Comparison of ENCODE assay signal across 8 mouse cellular contexts in genomic region chr6:48444310-48445180, GRCm38 (mm10). TPM values are rescaled to one million over a fixed set of nuclear protein-coding genes. Genes with fewer than 3 reads are reported as not detected.
DNase-seq lines count a peak whose midpoint lies in the region; ATAC-seq and TF ChIP-seq lines count a peak whose summit lies in the region.

No protein-coding gene starts in this region.

- peaks cover 21% of the 10 kb centered on the region for H3K36me3 ChIP-seq in intestine, embryonic 14.5 days (ENCODE audit: control insufficient read depth, insufficient read depth, low read length)
- peaks cover 8% of the 10 kb centered on the region; the same call in 1 of the 2 replicates for H3K36me3 ChIP-seq in liver, adult 2 months (ENCODE audit: control insufficient read depth, insufficient read depth, low read length)

- 0 out of 2 replicates have a peak, but pooled peaks have one; percentile 14 for TF ChIP-seq POLR2A in liver, adult 2 months (IDR thresholded peaks at IDR 0.05; ENCODE audit: extremely low read depth, insufficient read depth, low read length)

- H3K27ac ChIP-seq in intestine, embryonic 14.5 days (ENCODE audit: low read depth): peak overlapping the region; percentile 93
- peak overlapping the region; percentile 92 for H3K27ac ChIP-seq in liver, adult 2 months (replicated peaks; ENCODE audit: insufficient read depth, low read depth, low read length)

- no peak for TF ChIP-seq CTCF in liver, adult 2 months (IDR thresholded peaks at IDR 0.05; ENCODE audit: low read depth, low read length)

- peak; percentile 64 for DNase-seq in right cerebral cortex, adult 18-20 months
- DNase-seq in right cerebral cortex, postnatal 25 days: no peak
- peak; percentile 53 to 75 for DNase-seq in cerebellum, postnatal 36 days
- DNase-seq in gastrocnemius, postnatal 10 days: peak; percentile 80
- peak; percentile 89 for DNase-seq in intestine, embryonic 14.5 days (ENCODE audit: low spot score)
- peak; percentile 85 for DNase-seq in liver, adult 2 months (ENCODE audit: extremely low read depth, low read depth, low spot score)
- DNase-seq in neural tube, embryonic 10.5 days (ENCODE audit: extremely low spot score, low spot score): peak; percentile 94
- DNase-seq in thymus, postnatal 14 days: peak; percentile 83

- no peaks in the 10 kb centered on the region for H3K9me3 ChIP-seq in intestine, embryonic 14.5 days (ENCODE audit: control insufficient read depth, low read length)

- H3K79me2 ChIP-seq in liver, adult 2 months (ENCODE audit: control insufficient read depth, insufficient read depth, low read length): 0 out of 2 replicates have a peak, but pooled peaks cover 2% of the 10 kb centered on the region

- H3K9ac ChIP-seq in intestine, embryonic 14.5 days (ENCODE audit: low read length): peak overlapping the region; percentile 83
- H3K9ac ChIP-seq in liver, adult 2 months (ENCODE audit: low read depth, low read length): peak overlapping the region; percentile 94

- peaks cover 16% of the 10 kb centered on the region; the same call in 1 of the 2 replicates for H3K4me1 ChIP-seq in intestine, embryonic 14.5 days (replicated peaks; ENCODE audit: control insufficient read depth, insufficient read depth, low read length)
- peaks cover 4% of the 10 kb centered on the region for H3K4me1 ChIP-seq in liver, adult 2 months (ENCODE audit: control insufficient read depth, insufficient read depth, low read length)

- WGBS in intestine, embryonic 14.5 days: under 1% methylated on average over 33 of the region's 34 CpGs
- 3% methylated on average over 30 of the region's 34 CpGs for whole genome bisulfite sequencing in liver, adult 2 months

- peak; percentile 65 for ATAC-seq in intestine, embryonic 14.5 days (replicated peaks; ENCODE audit: low FRiP score, low TSS enrichment, low read depth)

- H3K4me3 ChIP-seq in intestine, embryonic 14.5 days (ENCODE audit: low read depth, low read length): peak overlapping the region; percentile 83
- peak overlapping the region; percentile 92 for H3K4me3 ChIP-seq in liver, adult 2 months (ENCODE audit: insufficient read depth, low read depth, low read length)

- no peaks in the 10 kb centered on the region for H3K27me3 ChIP-seq in intestine, embryonic 14.5 days (replicated peaks; ENCODE audit: control insufficient read depth, insufficient read depth, low read length)
- no peaks in the 10 kb centered on the region for H3K27me3 ChIP-seq in liver, adult 2 months (ENCODE audit: control insufficient read depth, insufficient read depth, low read length)

- H3K4me2 ChIP-seq in intestine, embryonic 14.5 days (ENCODE audit: low read length): peak overlapping the region; percentile 70

RNA-seq across cellular contexts. Expression of gene Zfp467, which starts 1.1 kb away (rescaled TPM):
- 10 to 100 TPM; 17.6 to 20.1 TPM for total RNA-seq in gastrocnemius, postnatal 10 days (2021)
- 22.4 and 23.1 TPM in 2 replicates for polyA plus RNA-seq in intestine, embryonic 14.5 days (2014; fragmentation: Nextera tagmentation; extraction: Ambion mirVana)
- 13.9 and 15.9 TPM in 2 replicates for total RNA-seq in liver, adult 2 months (2014; rRNA removed)
- polyA plus RNA-seq in liver, adult 2 months (2012; rRNA removed): 23.0 and 25.7 TPM in 2 replicates

RNA-seq across cellular contexts. Expression of gene Sspo, which starts 3.5 kb away (rescaled TPM):
- total RNA-seq in gastrocnemius, postnatal 10 days (2021): under 1 TPM; 0.16 to 0.27 TPM
- 0.32 and 0.40 TPM in 2 replicates for polyA plus RNA-seq in intestine, embryonic 14.5 days (2014; fragmentation: Nextera tagmentation; extraction: Ambion mirVana)
- 0.47 and 0.83 TPM in 2 replicates for total RNA-seq in liver, adult 2 months (2014; rRNA removed)
- polyA plus RNA-seq in liver, adult 2 months (2012; rRNA removed): 1.5 and 2.0 TPM in 2 replicates

RNA-seq across cellular contexts. Expression of gene Krba1, which starts 49.2 kb away (rescaled TPM):
- 10 to 100 TPM; 12.3 to 16.1 TPM for total RNA-seq in gastrocnemius, postnatal 10 days (2021)
- polyA plus RNA-seq in intestine, embryonic 14.5 days (2014; fragmentation: Nextera tagmentation; extraction: Ambion mirVana): 19.6 and 20.7 TPM in 2 replicates
- 5.2 and 6.1 TPM in 2 replicates for total RNA-seq in liver, adult 2 months (2014; rRNA removed)
- polyA plus RNA-seq in liver, adult 2 months (2012; rRNA removed): 6.6 and 9.2 TPM in 2 replicates
